Mouse (Mus musculus) lung, postnatal 0 days (tissue): ENCODE data around the gene Pick1.

Experiments used
- CTCF ChIP-seq: IDR thresholded peaks from 2 replicates; pipeline ENCODE4 v1.5.1; 2016; ENCODE audit warnings: antibody characterized with exemption, mild to moderate bottlenecking
- EP300 ChIP-seq: IDR thresholded peaks from 2 replicates; pipeline ENCODE4 v1.6.1; 2016; ENCODE audit warnings: antibody characterized with exemption, mild to moderate bottlenecking, control low read depth

DNA sequence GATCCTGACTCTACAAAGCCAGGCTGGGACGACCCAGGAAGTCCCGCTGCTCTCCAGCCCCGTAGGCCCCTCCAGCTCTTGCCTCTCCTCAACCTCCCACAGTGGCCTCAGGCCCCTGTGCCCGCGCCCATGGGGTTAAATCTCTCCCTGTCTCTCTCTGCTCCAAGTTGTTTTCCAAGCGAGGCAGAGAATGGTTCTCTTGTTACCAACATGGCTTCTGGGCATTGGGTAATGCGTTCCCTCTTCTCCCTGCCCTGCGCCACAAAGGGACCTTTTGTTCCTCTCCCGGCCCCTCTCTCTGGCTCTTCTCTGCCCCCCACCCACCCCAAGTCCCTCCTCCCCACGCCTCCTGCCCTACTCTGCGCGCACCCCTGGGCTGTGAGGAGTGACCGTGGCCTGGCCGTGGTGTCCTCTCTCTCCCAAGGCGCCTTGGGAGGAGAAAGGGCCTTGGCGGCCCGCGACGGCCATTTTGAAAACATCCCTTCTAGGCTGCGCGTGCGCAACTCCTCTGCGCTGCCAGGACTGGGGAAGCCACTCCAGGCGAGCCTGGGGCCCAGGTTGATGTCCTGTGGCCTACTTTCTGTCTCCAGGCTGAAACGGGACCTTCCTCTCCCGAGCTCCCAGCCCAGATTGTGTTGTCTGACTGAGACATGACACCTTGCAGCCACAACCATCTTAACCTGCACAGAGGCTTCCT is 16.1 kb upstream of the Pick1 start:
- TF ChIP-seq CTCF = no peak
- TF ChIP-seq EP300 = no peak
